Mouse (Mus musculus) cortical plate, adult 2 months (tissue): ENCODE measurements around the gene Pspc1.

ENCODE experiments used
- CTCF ChIP-seq: fragments of 200-500 bp; IDR thresholded peaks from 2 replicates; pipeline ENCODE4 v1.5.1; 2011; ENCODE audit warnings: mild to moderate bottlenecking, control low read depth, low read length; ENCODE audit not compliant: insufficient read depth; ENCODE audit errors: extremely low read depth
- POLR2A ChIP-seq: fragments of 200-500 bp; IDR thresholded peaks from 2 replicates; pipeline ENCODE4 v1.6.1; 2011; ENCODE audit warnings: mild to moderate bottlenecking, low read length, control low read depth; ENCODE audit not compliant: insufficient read depth; ENCODE audit errors: extremely low read depth

GRCm38 (mm10) chr14:56775416-56775815 is 2.7 kb downstream of the Pspc1 start:
- TF ChIP-seq CTCF (no peak), POLR2A (no peak)
